Mouse (Mus musculus) small intestine, adult 2 months (tissue): ENCODE measurements around the gene Mitd1. TPM values are rescaled to one million over a fixed set of nuclear protein-coding genes. Genes with fewer than 3 reads are reported as not detected.

Experiments
- H3K27ac ChIP-seq: fragments of 200-500 bp; 2 replicates; pipeline ENCODE4 v1.5.1; 2012; ENCODE audit warnings: low read depth, low read length, control low read depth, inconsistent platforms; ENCODE audit not compliant: insufficient read depth
- H3K27me3 ChIP-seq: fragments of 200-500 bp; 2 replicates; pipeline ENCODE4 v1.6.1; 2012; ENCODE audit warnings: mild to moderate bottlenecking, moderate library complexity, low read length, inconsistent platforms; ENCODE audit not compliant: control insufficient read depth, insufficient read depth
- H3K36me3 ChIP-seq: fragments of 200-500 bp; 2 replicates; pipeline ENCODE4 v1.6.1; 2012; ENCODE audit warnings: mild to moderate bottlenecking, low read length, control low read depth, inconsistent platforms; ENCODE audit not compliant: control insufficient read depth, insufficient read depth
- H3K4me1 ChIP-seq: fragments of 200-500 bp; 2 replicates; pipeline ENCODE4 v1.6.1; 2012; ENCODE audit warnings: low read length, inconsistent platforms, mixed read lengths; ENCODE audit not compliant: control insufficient read depth, insufficient read depth, insufficient read length
- H3K4me3 ChIP-seq: fragments of 200-500 bp; 2 replicates; pipeline ENCODE4 v1.5.1; 2012; ENCODE audit warnings: low read depth, mild to moderate bottlenecking, control low read depth, inconsistent platforms, low read length, moderate library complexity
- CTCF ChIP-seq: fragments of 200-500 bp; IDR thresholded peaks from 2 replicates; pipeline ENCODE4 v1.5.1; 2012; ENCODE audit warnings: low read depth, mild to moderate bottlenecking, control low read depth, inconsistent platforms, low read length, moderate library complexity, mixed read lengths; ENCODE audit not compliant: insufficient replicate concordance, insufficient read length; ENCODE audit errors: extremely low read depth
- POLR2A ChIP-seq: fragments of 200-500 bp; IDR thresholded peaks from 2 replicates; pipeline ENCODE4 v1.6.1; 2012; ENCODE audit warnings: low read depth, mild to moderate bottlenecking, control low read depth, inconsistent platforms, low read length, moderate library complexity
- WGBS: fragments of 180-500 bp; shearing (Covaris S2); methylation state at CpG from one replicate; pipeline ENCODE4 v1.1.7; 2018; 5-methylcytosine and 5-hydroxymethylcytosine counted together
- polyA plus RNA-seq: library from polyadenylated mRNA; depleted of rRNA; stranded (reverse); fragments of >200 nt; gene quantifications from 2 replicates; pipeline ENCODE4 v1.2.3, GENCODE M21; 2012

Gene Mitd1
- polyA plus RNA-seq, 1 experiment: 2.5 TPM

- H3K4me1 ChIP-seq: no peaks in the 10 kb centered on the region
- no peak overlapping the region for H3K4me3 ChIP-seq
- H3K36me3 ChIP-seq: no peaks in the 10 kb centered on the region
- H3K27ac ChIP-seq: no peak overlapping the region
- TF ChIP-seq CTCF (no peak), POLR2A (no peak)
- no peaks in the 10 kb centered on the region for H3K27me3 ChIP-seq
- 42% methylated on average over 2 of the region's 2 CpGs for WGBS
These were observed 22.5 kb upstream of the Mitd1 start for GRCm38 (mm10) chr1:37912751-37913150.

GRCm38 (mm10) chr1:37903178-37903577 is 13.0 kb upstream of the Mitd1 start:
- 35% methylated on average over 6 of the region's 6 CpGs for WGBS
- peaks cover 14% of the 10 kb centered on the region for H3K36me3 ChIP-seq

DNA sequence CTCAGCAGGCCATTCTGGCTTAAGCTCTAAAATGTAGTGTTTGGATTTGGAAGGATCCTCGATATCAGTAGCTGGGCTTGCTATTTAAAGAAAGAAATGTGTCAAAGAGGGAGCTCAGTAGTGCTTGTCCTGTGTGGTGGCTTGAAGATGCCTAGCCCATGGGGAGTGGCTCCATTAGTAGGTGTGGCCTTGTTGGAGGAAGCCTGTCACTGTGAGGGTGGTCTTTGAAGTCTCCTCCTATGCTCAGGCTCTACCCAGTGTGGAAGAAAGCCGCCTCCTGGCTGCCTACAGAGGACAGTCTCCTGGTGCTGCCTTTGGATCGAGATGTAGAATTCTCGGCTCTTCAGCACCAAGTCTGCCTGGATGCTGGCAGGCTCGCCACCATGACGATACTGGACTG is 10.1 kb upstream of the Mitd1 start:
- no peaks in the 10 kb centered on the region for H3K27me3 ChIP-seq
- TF ChIP-seq CTCF (no peak), POLR2A (no peak)

More at GRCm38 (mm10) chr1:37903178-37903577, 13.0 kb upstream of the Mitd1 start:
- Histone ChIP-seq H3K4me1 (no peaks in the 10 kb centered on the region), H3K27me3 (no peaks in the 10 kb centered on the region), H3K4me3 (no peak overlapping the region), H3K27ac (no peak overlapping the region)
- peak; percentile 24; the same call in 1 of the 2 replicates for TF ChIP-seq CTCF
- TF ChIP-seq POLR2A: no peak

DNA sequence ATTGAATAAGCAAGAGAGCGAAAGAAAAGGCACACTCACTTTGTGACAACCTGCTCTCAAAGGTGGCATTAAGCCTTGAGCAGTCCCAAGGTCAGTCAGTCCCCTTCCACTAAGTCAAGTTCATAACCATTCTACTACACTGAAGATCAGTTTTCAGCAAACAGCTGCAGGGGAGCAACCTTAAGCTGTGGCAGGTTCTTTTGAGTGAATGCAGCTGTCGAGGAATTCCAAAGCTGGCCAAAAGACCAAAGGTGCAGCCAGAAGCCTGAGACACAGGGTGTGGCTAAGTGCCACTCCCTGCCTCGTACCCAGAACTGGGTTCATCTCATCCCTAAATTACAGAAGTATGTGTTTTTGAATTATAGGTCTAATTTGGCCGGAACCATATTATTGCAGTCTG is 9.6 kb upstream of the Mitd1 start:
- no peak overlapping the region for H3K27ac ChIP-seq
- peaks cover 36% of the 10 kb centered on the region for H3K36me3 ChIP-seq
- 50% methylated on average over 4 of the region's 4 CpGs for WGBS
- H3K27me3 ChIP-seq: no peaks in the 10 kb centered on the region
- H3K4me3 ChIP-seq: no peak overlapping the region
- TF ChIP-seq CTCF: no peak
- no peak for TF ChIP-seq POLR2A
- H3K4me1 ChIP-seq: no peaks in the 10 kb centered on the region

More for the DNA sequence above, 10.1 kb upstream of the Mitd1 start:
- no peak overlapping the region for H3K4me3 ChIP-seq
- H3K4me1 ChIP-seq: no peaks in the 10 kb centered on the region
- H3K27ac ChIP-seq: no peak overlapping the region
- H3K36me3 ChIP-seq: peaks cover 33% of the 10 kb centered on the region
- 70% methylated on average over 6 of the region's 6 CpGs for WGBS

DNA sequence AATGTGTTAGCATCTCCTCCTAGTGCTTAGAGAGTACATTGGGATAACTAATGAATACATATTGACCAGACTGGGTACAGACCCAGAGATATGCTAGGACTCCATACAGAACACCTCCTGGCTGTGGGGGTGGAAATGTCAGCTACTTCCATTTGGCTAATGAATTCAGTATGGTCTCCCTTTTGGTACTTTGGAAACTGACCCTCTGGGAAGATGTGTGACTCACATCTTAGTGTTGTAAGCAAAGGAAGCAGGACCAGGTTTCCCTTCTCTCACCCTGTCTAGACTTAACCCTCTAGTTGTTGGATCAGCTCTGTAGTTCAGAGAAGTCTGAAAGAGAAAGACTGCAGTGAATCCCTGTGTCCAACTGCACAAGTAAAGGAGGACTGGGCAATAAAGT is 4.4 kb upstream of the Mitd1 start:
- Histone ChIP-seq H3K4me1 (peaks cover 3% of the 10 kb centered on the region; the same call in 1 of the 2 replicates), H3K27ac (no peak overlapping the region), H3K4me3 (no peak overlapping the region), H3K27me3 (no peaks in the 10 kb centered on the region), H3K36me3 (peaks cover 42% of the 10 kb centered on the region)
- TF ChIP-seq POLR2A: no peak
- no peak for TF ChIP-seq CTCF

- 33% methylated on average over 3 of the region's 3 CpGs for WGBS
- Histone ChIP-seq H3K4me3 (no peak overlapping the region), H3K27ac (no peak overlapping the region), H3K4me1 (peaks cover 5% of the 10 kb centered on the region; the same call in 1 of the 2 replicates), H3K27me3 (no peaks in the 10 kb centered on the region), H3K36me3 (peaks cover 17% of the 10 kb centered on the region)
- TF ChIP-seq CTCF: no peak
- TF ChIP-seq POLR2A: no peak
These were observed 1.2 kb upstream of the Mitd1 start for GRCm38 (mm10) chr1:37891400-37891799.

DNA sequence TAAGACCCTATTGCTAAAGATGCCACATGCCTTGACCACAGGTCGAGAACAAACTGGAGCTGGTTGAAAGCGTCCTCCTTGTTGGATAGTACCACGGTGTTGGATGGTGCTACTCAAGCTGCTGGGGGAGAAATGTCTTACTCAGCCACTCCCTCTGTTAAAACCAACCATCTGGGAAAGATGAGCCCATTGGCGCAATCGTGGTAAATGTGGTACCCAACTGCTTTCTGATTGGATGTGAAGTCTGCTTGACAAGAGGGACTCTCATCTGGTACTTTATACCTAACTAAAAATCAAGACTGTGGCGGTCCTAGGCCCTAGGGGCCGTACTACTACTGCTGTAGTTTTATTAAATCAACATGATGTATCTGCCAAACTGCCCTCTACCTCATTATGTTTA is 1.0 kb downstream of the Mitd1 start:
- no peak overlapping the region for H3K4me3 ChIP-seq
- H3K27me3 ChIP-seq: no peaks in the 10 kb centered on the region
- TF ChIP-seq CTCF (no peak), POLR2A (no peak)
- 74% methylated on average over 7 of the region's 7 CpGs for WGBS
- peak overlapping the region; percentile 96; the same call in 1 of the 2 replicates for H3K27ac ChIP-seq
- H3K36me3 ChIP-seq: peaks cover 9% of the 10 kb centered on the region
- H3K4me1 ChIP-seq: peaks cover 5% of the 10 kb centered on the region; the same call in 1 of the 2 replicates
